Mouse (Mus musculus) cerebellum, postnatal 4 days (tissue): ENCODE data around the gene Itpa.

Source experiments
- DNase-seq, 2 experiments: peaks; one replicate each; pipeline ENCODE4 v3.0.0; 2022; ENCODE audit warnings: low spot score in 2 of 2, mixed read lengths in 1 of 2

Itpa gene

DNA sequence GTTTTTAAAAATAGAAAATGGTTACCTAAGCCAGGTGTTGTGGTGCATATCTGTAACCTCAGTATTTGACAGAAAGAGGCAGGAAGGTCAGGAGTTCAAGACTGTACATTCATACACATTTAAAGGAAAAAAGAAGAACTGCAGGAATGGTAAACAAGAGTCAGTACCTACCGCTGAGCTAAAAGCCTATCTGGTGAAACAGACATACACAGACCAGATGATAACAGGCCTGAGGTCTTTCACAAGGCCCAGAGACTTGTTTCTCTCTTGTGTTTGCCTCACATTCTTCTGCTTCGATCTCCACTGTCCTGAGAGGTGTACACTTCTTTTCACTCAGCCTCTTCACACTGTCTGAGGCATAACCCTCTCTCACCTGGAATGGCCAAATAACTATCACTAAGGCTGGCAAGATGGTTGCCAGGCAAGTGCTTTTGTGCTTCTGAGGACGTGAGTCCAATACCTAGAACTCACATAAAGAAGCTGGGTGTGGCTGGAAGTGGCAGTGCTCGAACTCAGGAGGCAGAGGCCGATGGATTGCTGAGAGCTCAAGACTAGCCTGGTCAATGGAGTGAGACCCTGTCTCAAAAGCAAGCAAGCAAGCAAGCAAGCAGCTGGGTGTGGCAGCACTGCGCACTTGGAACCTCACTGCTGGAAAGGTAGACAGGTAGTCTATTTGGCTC is 11.6 kb upstream of the Itpa start:
- no peak for DNase-seq

GRCm38 (mm10) chr2:130656536-130656935 is 10.9 kb upstream of the Itpa start:
- no peak for DNase-seq

DNA sequence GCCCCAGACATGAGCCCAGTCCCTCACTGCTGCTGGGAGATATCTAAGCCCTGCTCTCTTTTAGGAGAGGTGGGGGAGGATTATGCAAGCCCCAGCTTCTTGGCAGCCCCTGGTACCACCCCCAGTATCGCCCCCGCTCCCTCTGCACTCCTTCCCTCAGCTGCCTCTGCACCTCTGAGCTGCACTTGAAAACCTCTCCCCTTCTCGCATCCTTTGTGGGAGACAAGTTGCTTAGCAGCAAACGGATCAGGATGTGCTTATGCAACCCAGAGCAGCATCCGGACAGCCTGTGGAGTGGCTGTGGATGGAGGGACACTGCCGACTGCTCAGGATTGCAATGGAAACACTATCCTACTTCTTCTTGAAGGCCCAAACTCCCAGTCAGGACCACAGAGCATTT is 9.9 kb upstream of the Itpa start:
- DNase-seq, result no peak

DNA sequence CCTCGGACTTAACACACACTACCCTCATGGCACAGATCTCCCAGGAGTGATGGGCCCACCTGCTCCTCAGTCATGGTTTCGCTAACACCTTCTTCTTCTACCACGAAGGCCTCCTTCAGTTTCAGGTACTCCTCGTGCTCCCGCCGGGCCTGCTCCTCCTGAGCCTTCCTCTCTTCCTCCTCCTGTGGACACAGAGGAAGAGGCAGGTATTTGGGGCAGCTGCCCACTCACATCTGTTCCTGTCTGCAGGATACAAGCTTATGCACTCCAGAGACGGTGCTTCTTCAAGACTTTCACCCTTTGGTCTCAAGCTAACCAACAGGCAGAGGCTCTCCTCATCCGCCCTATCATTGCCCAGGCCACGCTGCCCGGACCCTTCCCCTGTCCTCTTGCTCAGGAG is 8.9 kb upstream of the Itpa start:
- no peak for DNase-seq

- no peak for DNase-seq
These were observed 4.1 kb upstream of the Itpa start for GRCm38 (mm10) chr2:130663342-130663741.

- DNase-seq, result peak; percentile 63 to 87
These were observed 3.2 kb upstream of the Itpa start, which contains the start of gene Ddrgk1 for GRCm38 (mm10) chr2:130664102-130664701. TSS of gene Ddrgk1 (minus strand) at chr2:130664659.

- no peak for DNase-seq
These were observed 9.8 kb downstream of the Itpa start for GRCm38 (mm10) chr2:130677211-130677610.

DNA sequence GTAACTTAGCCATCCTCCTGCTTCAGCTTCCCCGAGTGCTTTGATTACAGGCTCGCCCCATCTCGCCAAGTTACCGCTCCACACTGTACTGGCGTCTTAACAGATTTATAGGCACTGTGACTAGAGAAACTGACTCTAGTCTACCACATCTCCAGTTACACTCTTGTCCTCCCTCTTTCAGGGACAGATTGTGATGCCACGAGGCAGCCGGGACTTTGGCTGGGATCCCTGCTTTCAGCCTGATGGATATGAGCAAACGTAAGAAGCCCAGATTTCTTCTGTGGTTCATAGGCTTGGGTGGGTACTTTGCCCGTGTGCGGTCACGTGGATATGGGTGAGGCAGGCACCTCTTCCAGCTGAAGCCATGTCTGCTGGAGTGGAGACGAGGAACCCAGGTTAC is 11.7 kb downstream of the Itpa start:
- DNase-seq, result no peak

GRCm38 (mm10) chr2:130679899-130680298 is 12.5 kb downstream of the Itpa start:
- no peak for DNase-seq

DNA sequence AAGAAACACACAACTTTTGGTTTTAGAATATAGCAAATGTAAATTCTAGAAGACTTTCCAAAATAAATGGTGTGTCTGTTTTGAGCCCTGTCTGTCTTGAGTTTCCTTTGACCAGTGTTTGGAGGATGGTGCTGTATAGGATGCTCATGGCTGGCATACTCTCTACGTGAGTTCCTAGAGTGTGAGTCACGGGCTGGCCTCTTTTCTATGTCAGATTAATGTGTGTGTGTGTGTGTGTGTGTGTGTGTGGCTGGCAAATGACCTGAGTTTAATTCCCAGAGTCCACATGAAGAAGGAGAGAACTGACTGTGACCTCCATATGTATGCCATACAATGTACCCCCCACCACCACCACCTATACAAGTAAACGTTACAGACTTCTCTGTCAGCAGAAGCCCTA is 14.1 kb downstream of the Itpa start:
- no peak for DNase-seq

GRCm38 (mm10) chr2:130685426-130685825 is 18.0 kb downstream of the Itpa start:
- no peak for DNase-seq

DNA sequence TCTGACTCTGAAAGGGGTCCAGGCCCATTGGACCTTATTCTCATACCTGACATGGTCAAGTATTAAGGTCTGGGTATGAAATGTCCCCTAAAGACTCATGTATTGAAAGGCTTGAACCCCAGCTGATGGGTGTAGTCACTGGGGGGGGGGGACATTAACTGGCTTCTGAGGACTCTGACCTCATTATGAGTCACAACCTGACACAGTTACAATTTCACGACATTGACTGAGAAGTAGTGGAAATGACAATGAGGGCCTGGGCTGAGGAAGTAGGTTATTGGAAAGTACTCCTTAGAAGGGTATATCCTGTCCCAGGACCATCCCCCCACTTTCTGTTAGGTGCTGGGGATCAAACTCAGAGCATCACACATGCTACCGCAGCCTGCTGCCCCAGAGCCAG is 21.6 kb downstream of the Itpa start:
- DNase-seq, result no peak

GRCm38 (mm10) chr2:130693563-130693962 is 26.2 kb downstream of the Itpa start:
- no peak for DNase-seq

DNA sequence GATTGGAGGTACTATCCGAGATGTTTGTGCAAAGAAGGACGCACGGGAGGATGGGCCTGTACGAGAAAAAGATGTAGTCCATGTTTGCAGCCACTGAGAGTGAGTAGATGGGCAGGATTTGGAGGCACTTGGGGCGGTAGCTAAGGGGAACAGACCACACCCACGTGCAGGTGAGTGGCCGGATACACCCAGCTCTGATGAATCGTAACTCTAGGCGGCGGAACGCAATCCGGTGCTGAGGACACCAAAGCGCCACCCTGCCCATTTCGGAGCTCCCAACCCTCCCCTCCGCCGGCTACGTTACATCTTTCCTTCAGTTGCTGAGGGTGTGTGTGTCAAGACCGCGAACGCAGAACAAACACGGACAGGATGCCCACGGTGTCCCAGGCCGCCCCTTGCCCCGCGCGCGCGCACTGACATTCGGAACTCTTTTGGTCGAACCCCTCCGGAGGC is 29.3 kb downstream of the Itpa start:
- no peak for DNase-seq

- peak in 1 of 2 experiments; percentile 23 for DNase-seq
These were observed 29.9 kb downstream of the Itpa start, which contains the start of gene Slc4a11 for GRCm38 (mm10) chr2:130697153-130697810. TSS of gene Slc4a11 (minus strand) at chr2:130697519.

- DNase-seq, result no peak
These were observed 30.4 kb downstream of the Itpa start for GRCm38 (mm10) chr2:130697821-130698266.

DNA sequence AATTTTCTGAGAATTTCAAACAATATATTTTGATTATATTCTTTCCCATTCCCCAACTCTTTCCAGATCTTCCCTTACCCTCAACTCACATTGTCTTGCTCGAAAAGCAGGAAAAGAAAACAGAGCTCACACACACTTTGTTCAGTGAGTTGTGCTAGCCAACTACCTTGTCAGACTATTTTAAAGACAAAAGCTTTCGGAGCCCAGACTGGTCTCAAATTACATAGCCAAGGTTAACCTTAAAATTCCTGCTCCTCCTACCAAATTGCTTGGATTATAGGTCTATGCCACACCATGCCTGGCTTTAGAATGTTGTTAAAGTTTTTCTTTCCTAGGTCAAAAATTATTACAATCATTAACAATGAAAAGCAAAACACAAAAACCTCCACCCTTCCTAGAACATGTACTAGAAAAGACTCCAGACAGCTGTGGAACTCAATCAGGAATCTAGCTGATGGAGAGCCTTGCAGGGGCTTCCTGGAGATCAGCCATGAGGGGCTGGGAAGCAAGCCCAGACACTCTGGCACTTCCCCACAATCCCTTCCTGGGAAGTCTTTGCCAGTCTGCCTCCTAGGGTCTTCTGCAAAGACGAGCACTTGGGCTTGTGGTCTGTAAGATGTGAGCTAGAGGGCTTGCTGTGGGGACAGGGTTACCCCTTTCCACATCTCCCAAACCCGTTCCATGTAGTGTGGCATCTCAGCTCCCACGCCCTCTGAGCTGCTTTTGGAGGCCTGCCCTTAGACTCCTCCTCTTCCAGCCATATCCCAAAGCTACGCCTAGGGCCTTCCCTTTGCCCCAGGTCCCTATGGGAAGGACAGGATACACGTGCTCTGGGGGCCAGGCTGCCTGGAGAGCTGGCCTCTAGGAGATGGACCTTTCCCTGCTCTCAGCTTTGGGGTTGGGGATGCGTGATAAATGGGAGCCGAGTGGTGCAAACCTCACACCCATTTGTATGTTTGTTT is 36.9 kb downstream of the Itpa start:
- DNase-seq, result peak in 1 of 2 experiments; percentile 24

- DNase-seq, result no peak
These were observed 37.8 kb downstream of the Itpa start for GRCm38 (mm10) chr2:130705178-130705577.

- DNase-seq, result no peak
These were observed 39.2 kb downstream of the Itpa start for GRCm38 (mm10) chr2:130706602-130707001.

GRCm38 (mm10) chr2:130707057-130707456 is 39.6 kb downstream of the Itpa start:
- DNase-seq, result no peak

- no peak for DNase-seq
These were observed 50.5 kb downstream of the Itpa start for GRCm38 (mm10) chr2:130717951-130718350.

- no peak for DNase-seq
These were observed 57.0 kb downstream of the Itpa start for GRCm38 (mm10) chr2:130724369-130724768.
